Mouse (Mus musculus) layer of hippocampus, adult 18-20 months (tissue): Measurements from ENCODE around the gene Whrn. TPM values are rescaled to one million over a fixed set of nuclear protein-coding genes. Genes with fewer than 3 reads are reported as not detected.

Experiments used
- DNase-seq, 2 experiments: peaks; one replicate each; pipeline ENCODE4 v3.0.0; 2022; ENCODE audit warnings: low spot score in 2 of 2
- long read RNA-seq: library from polyadenylated mRNA; stranded (forward); transcript quantifications from one replicate; pipeline ENCODE4 v2.0.0, GENCODE M21; 2021
- total RNA-seq, 2 experiments: library from RNA; stranded (reverse); gene quantifications; 2 replicates each; pipeline ENCODE4 v1.2.3; 2021

Whrn gene
- total RNA-seq: 10 to 100 TPM; 18.0 to 21.8 TPM
- long read RNA-seq, full-length matches to known transcripts: 16 of 32 reads
- long read RNA-seq, partial matches to known transcripts: 3 of 32 reads
- long read RNA-seq, other reads (novel, unspliced or antisense): 13 of 32 reads

DNA sequence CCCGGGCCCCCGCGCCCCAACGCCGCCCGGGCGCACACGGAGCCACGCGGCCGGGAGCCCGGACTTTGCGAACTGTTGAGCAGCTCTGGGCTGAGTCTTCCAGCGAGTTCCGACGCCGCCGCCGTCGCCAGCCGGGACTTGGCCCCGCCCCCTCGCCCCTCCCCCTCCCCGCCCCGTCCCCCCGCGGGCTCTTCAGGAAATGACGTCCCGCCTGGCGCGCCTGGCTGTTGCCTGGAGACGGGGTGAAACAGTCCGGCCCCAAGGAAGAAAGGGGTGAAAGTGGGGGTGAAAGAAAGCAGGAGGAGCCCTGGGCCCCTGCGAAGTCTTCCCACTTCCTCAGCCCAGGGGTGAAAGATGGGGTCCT, at the start of gene Whrn:
Whrn (minus strand) TSS at position 77 of the 364 bp plus-strand sequence.
- peak in 1 of 2 experiments; percentile 55 for DNase-seq

DNA sequence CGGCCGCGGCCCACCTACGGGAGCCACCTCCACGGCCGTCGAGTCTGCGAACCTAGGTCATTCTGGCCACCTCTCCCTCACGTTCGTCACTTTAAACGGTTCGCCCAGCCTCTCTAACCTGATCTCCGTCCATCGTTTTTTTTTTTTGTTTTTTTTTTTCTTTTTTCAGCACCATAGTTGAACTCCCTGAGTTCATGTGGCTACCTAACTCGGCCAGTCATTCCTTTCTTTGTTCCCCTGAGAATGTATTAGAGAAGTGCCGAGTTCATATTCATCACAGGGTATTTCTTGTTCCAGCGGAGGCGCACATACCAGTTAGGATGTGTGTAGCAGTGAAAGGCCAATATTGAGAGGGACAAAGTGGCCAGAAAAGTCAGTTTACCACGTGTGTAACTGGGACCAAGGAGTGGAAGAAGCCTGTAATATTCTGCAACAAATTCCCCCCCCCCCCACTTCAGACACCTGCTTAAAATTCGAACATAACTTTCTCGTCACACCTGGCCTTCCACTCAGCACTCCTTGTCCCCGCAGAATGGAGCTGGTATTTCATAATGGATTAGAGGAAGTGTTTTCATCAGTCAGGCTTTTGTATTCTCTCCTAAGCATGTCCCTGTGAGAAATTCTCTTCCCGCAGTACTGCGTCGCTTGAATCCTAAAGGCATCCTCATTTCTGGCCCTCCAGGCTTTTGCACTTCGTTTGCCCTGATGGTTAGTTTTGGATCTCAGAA, 49.6 kb upstream of the Whrn start:
- DNase-seq: no peak

DNA sequence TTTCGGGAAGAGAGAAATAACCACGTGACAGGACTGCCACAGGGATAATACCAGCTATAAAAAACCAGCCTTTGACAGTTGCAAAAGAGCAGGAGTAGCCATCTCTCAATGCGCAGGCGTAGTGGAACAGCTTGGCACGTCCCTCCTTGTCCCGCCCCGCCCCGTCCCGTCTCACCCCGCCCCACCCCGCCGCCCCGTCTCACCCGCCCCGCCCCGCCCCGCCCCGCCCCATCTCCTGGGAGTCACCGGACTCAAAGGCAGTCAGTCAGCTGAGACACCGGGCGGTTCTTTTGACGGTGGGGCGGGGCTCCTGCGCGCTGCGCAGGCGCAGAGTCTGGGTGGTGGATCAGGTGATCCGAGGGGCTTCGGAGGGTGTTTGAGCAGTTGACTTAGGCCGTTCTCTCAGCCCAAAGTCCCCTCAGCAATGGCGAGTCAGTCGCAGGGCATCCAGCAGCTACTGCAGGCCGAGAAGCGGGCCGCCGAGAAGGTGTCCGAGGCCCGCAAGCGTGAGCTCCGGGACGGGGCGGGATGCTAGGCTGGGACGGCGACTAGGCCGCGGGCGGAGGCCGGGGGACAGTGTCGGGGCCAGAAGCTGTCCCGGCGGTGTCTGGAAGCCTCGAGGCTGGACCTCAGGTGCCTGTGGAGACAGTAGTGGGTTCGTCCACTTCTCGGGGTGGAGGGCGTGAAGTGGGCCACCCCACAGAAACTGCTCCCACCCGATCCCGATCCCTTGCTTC, 48.9 kb upstream of the Whrn start, which contains the start of gene Atp6v1g1:
Atp6v1g1 (plus strand) TSS at position 279 of the 737 bp plus-strand sequence.
- peak; percentile 93 to 96 for DNase-seq

DNA sequence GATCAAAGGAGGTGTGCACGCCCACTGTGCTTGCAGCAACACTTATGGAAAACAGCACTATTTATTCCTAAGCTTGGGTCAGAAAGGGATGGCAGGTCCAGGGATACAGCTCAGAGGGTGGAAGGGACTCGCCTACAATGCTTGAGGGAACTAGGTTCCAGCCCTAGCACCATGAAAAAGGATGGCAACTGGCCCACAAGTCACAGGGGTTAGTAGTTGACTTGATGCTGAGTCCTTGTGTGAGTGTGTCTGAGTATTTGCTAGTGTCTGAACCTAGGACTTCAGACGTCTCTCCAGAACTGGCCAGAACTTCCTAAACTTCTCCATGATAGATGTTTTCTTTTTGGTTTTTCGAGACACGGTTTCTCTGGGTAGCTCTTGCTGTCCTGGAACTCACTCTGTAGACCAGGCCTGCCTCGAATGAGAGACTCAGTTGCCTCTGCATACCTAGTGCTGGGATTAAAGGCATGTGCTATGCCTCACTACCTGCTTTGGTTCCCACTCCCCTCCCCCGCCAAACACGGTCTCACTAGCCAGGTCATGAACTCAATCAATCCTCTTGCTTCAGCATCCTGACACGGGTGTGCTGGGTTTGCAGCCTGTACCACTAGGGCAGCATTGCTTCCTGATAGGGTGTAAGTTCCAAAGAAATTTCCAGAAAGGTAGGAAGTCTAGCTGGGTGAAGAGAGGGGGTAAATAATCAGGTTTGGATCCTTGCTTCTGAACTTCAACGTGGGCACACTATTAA, 48.1 kb upstream of the Whrn start:
- DNase-seq: no peak

DNA sequence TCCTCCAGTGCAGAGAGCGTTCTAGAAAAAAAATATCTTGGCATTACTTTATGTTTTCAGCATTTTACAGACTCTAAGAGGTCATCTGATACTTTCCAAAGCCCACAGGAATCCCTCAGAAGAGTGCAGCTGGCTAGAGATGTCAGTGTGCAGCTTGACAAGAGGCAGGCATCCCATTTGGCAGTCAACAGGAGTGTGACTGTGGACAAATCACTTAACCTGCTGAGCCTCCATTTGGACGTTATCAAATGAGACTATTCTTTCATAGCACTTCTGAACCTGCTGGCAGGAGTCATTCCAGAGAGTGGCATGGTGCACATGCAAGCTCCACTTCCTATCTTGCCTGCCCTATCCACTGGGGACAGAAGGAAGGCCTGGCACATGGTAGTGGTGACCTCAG, 46.4 kb upstream of the Whrn start:
- no peak for DNase-seq

DNA sequence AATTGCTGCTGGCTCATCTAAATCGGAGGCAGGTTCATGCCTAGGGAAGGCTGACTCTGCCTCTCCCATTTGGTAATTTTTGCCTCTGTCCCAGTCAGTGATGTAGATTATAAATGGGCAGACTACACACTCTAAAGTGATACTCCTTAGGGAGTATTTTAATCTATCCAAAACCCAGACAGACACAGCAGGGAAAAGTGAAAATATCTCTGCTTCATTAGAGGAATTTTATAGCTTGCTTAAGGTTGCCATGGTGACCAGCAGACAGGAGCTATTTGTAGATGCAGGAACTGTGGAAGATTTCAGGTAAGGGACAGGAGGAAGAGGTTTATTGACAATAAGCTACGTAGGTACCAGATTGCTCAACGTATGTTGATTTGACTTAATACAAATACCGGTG, 41.8 kb upstream of the Whrn start:
- no peak for DNase-seq

DNA sequence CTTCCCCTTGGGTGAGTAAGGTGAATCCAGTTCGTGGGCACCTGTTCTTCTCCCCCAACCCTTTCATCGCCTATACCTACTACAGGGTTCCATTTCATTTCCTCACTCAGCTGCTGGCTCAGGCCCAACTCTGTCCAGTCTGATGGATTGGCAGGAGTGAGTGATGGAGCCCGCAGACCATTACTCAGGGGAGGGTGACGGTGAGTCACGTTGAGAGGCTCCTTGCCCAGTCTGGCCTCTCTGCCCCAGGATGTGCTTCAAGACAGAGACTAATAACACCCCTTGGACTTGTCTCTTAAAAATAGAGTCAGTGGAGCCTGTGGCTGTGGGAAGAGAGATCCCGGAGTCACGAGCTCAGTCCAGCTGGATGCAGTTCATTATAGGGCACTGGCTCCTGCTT, 34.6 kb upstream of the Whrn start:
- no peak for DNase-seq

DNA sequence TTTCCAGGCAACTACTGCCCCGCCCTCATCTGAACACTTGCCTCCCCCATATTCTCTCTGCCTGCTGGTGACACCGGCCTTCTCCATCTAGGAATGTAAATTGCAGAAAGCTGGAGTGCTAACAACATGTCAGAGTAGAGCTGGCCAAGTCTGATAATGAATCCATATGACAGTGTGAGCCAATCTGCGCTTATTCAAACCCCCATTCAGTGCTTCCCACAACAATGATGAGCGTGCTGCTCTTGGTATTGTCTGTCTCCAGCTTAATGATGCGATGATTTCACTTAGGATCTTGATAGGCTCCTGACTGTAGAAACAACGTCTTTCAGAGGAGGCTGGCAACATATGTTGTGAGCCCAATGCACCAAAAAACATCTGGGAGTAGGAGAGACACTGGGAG, 33.2 kb upstream of the Whrn start:
- DNase-seq: peak; percentile 79 to 90

DNA sequence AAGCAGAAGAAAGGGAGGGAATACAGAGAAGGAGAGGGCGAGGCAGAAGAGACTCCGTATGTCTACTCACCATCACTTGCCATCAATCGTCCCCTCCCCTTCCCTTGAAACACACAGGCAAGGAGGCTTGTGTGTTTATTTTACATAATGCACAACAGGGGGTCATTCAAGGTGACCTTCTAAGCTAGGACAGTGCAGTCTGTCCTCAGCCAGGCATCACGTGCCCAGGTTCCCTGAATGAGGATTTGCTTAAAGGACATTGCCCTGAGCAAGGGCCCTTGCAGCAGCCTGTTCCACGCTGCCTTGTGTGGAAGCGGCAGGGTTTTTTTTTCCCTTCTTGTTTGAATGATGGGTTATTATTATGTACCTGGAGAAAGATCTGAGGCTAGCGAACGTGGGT, 29.7 kb upstream of the Whrn start:
- DNase-seq: no peak

DNA sequence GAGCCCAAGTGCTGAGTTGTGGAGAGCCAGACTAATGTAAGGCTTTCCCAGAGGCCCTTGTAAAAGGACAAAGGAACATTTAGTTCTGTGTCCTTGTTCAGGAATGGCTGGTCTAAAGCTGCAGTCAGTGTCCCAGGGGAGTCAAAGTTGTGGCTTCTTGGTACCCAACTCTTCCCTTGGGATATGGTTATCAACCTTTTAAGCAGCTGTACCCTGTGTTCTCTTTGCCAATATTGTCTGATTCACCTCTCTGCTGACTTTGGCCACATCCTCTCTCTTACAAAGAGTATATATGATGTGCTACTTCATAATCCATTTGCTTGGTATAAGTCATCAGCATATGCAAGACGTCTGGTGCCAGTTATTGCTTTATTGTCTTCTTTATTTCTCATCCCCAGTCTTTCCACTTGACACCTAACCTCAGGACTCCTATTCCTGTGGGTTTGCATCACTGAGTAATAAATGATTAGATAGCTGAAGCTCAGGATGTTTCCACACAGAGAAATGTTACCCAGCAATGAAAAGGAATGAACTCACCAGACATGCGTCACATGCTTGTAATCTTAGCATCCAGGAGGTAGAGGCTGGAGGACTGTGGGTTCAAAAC, 26.1 kb upstream of the Whrn start:
- no peak for DNase-seq

DNA sequence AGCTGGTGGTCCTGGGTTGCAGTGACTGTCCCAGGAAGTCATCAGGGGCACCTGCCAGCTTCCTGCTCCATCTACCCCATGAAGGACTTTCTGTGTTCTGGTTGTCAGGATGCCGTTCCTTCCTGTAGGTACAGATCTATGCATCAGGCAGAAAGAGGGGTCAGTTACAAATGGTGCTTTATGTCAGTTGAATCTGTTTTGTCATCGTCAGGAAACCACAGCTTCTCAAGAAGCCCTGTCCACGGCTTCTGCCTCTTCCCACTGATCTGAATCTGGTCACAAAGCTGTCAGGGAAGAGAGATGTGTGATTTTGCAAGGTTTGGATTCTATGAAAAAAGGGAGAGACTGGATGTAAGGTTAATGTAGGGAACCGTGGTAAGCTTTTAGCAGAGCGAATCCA, 19.2 kb upstream of the Whrn start:
- DNase-seq: no peak

DNA sequence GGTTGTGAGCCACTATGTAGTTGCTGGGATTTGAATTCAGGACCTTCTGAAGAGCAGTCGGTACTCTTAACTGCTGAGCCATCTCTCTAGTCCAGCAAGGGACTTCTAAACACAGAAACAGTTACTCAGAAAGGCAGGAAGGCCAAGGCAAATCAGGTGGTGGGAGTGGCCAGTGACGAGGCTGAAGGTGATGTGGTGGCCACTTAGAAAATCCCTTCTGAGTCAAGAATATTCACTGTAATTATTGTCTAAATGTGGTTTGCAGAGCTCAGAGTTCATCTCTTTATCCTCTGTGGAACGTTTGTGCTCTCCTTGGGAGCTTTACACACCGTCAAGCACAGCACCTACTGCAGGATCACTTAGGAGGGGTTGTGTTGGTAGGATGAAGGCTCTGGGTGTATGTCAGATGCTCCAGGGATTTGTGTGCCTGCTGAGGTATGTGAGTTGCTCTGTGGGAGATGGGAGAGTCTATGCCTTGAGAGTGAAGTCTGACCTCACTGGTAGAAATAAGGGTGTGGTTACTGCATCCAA, 18.7 kb upstream of the Whrn start:
- no peak for DNase-seq

DNA sequence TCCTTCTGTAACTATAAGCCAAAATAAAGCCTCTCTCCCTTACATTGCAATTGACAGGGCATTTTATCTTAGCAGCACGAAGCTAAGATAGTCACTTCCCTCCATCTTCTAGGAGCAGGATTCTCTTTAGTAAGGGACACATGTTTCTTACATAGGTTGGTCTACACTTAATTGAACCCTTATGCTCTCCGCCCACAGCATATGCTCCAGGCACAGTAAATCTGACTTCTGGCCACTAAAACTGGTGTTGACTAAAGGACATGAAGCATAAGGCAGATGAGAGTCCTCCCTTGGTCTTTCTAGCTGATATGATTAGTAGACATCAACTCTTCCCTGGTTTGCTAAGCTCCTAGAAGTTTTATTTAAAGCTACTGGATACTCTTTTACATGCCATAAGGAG, 17.1 kb upstream of the Whrn start:
- DNase-seq: no peak

DNA sequence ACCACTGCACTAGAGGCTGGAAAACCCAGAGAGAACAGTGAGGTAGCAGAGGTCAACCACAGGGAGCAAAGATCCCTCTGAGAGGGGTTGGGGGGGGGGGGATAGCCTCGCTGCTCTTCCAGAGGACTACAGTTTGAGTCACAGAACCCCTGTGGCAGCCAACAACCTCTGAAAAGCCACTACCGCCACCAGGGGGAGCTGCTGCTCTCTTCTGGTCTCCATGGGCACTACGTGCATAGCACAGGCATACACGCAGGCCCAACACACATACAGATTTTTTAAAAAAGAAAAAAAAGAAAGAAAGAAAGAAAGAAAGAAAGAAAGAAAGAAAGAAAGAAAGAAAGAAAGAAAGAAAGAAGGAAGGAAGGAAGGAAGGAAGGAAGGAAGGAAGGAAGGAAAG, 12.4 kb upstream of the Whrn start:
- DNase-seq: peak in 1 of 2 experiments; percentile 76

DNA sequence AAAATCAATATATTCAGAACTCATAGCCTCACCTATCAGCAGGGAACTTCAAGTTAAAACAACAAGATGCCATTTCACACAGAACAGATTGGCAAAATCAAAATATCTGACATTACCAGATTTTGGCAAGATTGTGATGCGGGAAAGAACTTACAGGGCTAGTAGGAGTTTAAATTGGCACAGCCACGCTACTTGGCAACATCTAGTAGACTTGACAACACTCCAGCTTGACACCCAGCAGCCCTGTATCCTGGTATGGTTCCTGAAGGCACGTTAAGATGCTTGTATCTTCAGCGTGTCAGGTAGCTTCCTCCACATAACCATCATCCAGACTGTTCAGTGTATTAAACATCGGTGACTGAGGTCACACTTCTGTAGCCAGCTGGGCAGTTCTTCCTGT, 11.7 kb upstream of the Whrn start:
- DNase-seq: no peak

DNA sequence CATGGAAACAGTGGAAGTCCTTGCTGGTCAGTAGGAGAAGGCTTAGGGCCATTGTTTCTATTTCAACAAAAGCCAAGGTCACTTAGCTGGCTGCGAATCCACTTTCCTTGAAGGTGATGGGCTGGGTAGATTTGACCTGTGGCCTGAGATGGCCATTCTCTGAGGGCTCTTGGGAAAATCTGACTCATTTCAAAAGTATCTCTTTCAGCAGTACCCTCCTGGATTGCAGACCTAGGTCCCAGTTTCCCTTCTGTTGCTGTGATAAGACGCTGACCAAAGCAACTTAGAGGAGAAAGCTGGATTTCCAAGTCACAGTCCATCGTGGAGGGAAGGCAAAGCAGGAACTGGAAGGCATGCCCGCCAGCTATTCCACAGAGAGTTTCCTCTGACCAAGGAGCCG, 8.2 kb upstream of the Whrn start:
- no peak for DNase-seq

DNA sequence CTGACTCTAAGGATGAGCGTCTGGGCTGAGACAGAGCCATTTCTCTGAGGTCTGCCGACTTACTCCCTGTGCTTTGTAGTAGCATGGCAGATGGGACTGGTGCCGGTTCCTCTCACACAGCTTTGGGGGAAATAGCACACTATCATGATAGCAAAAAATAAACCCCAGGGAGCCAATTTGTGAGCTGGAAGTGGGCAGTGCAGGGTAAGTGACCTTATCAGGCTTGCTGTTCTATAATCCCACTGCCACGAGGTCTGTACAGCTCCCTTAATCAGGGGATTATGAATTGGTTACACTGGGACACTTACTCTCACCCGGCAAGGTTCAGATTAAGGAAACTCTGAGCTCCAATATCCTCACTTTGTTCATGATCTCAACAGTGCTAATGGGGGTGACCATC, 5.3 kb upstream of the Whrn start:
- no peak for DNase-seq

DNA sequence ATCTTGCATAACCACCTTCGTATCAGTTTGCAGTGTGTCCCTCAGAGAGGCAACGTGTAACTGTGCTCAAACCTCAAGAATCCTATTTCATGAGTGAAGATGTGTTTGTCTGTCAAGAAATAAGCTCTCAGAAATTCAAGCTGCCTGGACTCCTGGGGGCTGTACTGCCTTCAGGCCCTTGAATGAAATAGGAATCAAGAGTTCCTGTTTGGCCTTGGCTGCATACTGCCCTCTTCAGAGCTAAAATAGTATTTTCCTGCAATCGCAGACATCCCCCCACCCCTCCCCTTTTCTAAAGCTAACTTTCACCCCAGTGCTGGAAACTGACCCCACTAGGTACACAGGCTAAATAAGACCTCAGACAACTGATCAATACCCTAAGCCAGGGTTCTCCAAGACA, 2.6 kb upstream of the Whrn start:
- no peak for DNase-seq

DNA sequence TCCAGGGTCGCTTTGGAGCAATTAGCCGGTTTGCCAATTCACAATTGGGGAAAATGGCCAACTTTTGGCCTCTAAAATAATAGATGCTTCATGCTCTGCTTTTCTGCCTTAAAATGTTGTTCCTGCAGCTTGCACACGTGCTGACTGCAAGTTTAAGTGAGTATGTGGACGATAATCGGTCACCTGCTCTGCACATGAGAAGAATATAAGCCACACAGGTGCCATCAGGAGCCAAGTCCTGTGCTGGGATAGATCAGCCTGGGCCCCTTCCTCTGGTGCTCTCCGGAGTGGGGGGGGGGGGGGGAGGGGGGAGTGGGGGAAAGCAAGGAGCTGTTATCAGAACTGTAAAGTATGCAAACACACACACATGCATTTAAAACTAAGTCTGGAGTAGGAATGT, 521 bp upstream of the Whrn start:
- no peak for DNase-seq

DNA sequence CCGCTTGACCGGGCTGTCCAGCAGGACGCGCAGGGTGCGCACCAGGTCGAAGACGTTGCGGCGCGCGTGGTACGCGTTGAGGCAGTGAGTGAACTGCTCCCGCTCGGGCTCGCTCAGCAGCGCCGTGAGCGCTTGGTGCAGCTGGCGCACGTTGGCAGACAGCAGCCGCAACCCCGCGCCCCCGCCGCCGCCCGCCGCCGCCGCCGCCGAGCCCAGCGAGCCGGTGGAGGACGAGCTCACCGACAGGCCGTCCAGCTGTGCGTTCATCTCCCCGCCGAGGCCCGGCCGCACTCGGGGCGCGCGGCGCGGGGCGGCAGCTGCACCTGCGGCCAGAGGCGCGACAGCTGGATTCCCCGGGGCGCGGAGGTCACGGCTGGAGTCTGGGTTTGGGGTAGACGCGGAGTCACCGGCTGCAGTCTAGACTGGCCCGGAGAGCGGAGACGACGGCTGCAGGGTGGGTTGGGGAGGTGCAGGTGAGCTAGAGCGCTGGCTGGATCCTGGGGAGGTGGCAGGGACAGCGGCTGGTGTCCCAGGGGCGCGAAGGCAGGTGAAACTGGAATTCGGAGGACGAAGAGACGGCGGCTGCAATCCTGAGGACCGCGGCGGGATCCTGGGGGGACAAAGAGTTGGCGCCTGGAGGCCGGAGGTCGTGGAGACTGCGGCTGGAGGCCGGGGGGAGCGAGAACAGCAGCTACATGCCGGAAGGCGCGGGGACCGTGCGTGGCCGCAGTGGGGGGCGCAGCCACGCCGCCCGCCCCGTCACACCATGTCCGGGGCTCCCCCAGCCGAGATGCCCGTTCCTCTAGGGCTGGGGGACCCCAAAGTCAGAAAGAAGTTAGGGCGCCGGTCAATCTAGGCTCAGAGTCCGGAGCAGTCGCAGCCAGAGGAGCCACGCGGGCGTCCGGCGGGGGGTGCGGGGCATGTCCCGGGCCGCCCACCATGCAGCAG, 550 bp downstream of the Whrn start:
- DNase-seq: no peak
